Mouse (Mus musculus): ENCODE measurements around the gene Enpp7.

The Enpp7 gene

GRCm38 (mm10) chr11:118987999-118988398 lies at the start of gene Enpp7:
Gene Enpp7 (plus strand): TSS chr11:118988188.
- no peak for DNase-seq (ENCODE audit: low spot score)

GRCm38 (mm10) chr11:118939731-118940130 lies 48.3 kb upstream of the Enpp7 start:
- DNase-seq (ENCODE audit: low spot score): no peak

- DNase-seq (ENCODE audit: low spot score): no peak
These were observed 47.4 kb upstream of the Enpp7 start for GRCm38 (mm10) chr11:118940539-118940938.

- no peak for DNase-seq (ENCODE audit: low spot score)
These were observed 46.7 kb upstream of the Enpp7 start for GRCm38 (mm10) chr11:118941268-118941667.

- no peak for DNase-seq (ENCODE audit: low spot score)
These were observed 42.1 kb upstream of the Enpp7 start for GRCm38 (mm10) chr11:118945868-118946267.

GRCm38 (mm10) chr11:118955016-118955415 lies 33.0 kb upstream of the Enpp7 start:
- no peak for DNase-seq (ENCODE audit: low spot score)

- DNase-seq (ENCODE audit: low spot score): no peak
These were observed 30.9 kb upstream of the Enpp7 start for GRCm38 (mm10) chr11:118957070-118957471.

GRCm38 (mm10) chr11:118960649-118961048 lies 27.3 kb upstream of the Enpp7 start:
- no peak for DNase-seq (ENCODE audit: low spot score)

- DNase-seq (ENCODE audit: low spot score): no peak
These were observed 25.5 kb upstream of the Enpp7 start for GRCm38 (mm10) chr11:118962478-118962877.

GRCm38 (mm10) chr11:118963926-118964325 lies 24.1 kb upstream of the Enpp7 start:
- no peak for DNase-seq (ENCODE audit: low spot score)

- DNase-seq (ENCODE audit: low spot score): no peak
These were observed 22.9 kb upstream of the Enpp7 start for GRCm38 (mm10) chr11:118965078-118965477.

GRCm38 (mm10) chr11:118971470-118972034 lies 16.4 kb upstream of the Enpp7 start:
- DNase-seq (ENCODE audit: low spot score): peak; percentile 16

- DNase-seq (ENCODE audit: low spot score): no peak
These were observed 15.3 kb upstream of the Enpp7 start for GRCm38 (mm10) chr11:118972431-118973377.

- DNase-seq (ENCODE audit: low spot score): no peak
These were observed 13.6 kb upstream of the Enpp7 start for GRCm38 (mm10) chr11:118974340-118974739.

GRCm38 (mm10) chr11:118975427-118975826 lies 12.6 kb upstream of the Enpp7 start:
- DNase-seq (ENCODE audit: low spot score): peak; percentile 78

GRCm38 (mm10) chr11:118975917-118976316 lies 12.1 kb upstream of the Enpp7 start:
- DNase-seq (ENCODE audit: low spot score): no peak

GRCm38 (mm10) chr11:118980388-118980787 lies 7.6 kb upstream of the Enpp7 start:
- no peak for DNase-seq (ENCODE audit: low spot score)

GRCm38 (mm10) chr11:118981012-118981776 lies 6.8 kb upstream of the Enpp7 start:
- DNase-seq (ENCODE audit: low spot score): no peak

GRCm38 (mm10) chr11:118982593-118983113 lies 5.3 kb upstream of the Enpp7 start:
- DNase-seq (ENCODE audit: low spot score): peak; percentile 16

- DNase-seq (ENCODE audit: low spot score): no peak
These were observed 2.4 kb upstream of the Enpp7 start for GRCm38 (mm10) chr11:118985571-118985970.

- no peak for DNase-seq (ENCODE audit: low spot score)
These were observed 4.8 kb downstream of the Enpp7 start for GRCm38 (mm10) chr11:118992781-118993180.

- peak; percentile 71 for DNase-seq (ENCODE audit: low spot score)
These were observed 7.5 kb downstream of the Enpp7 start for GRCm38 (mm10) chr11:118995448-118995847.

Measured in MN1 (cell line).